Mouse (Mus musculus) bone marrow, adult 2 months (tissue): ENCODE measurements at regions not wholly inside any gene's neighbourhood (a gene's known extent, or its start where the extent isn't known, plus 50 kb on each side); places are given as distances from the start of the nearest gene placed in this dataset.

Source experiments
- CTCF ChIP-seq: fragments of 200-500 bp; IDR thresholded peaks from 2 replicates; pipeline ENCODE4 v1.5.1; 2011; ENCODE audit warnings: low read length, control low read depth; ENCODE audit not compliant: control insufficient read depth, insufficient read depth
- POLR2A ChIP-seq: fragments of 200-500 bp; IDR thresholded peaks from 2 replicates; pipeline ENCODE4 v1.6.1; 2011; ENCODE audit warnings: low read depth, mild to moderate bottlenecking, control low read depth, low read length, borderline replicate concordance; ENCODE audit not compliant: control insufficient read depth

GRCm38 (mm10) chr9:43930476-43930875 lies 112.7 kb upstream of the Thy1 start:
- TF ChIP-seq CTCF (no peak), POLR2A (no peak)
